Mouse (Mus musculus) skeletal muscle tissue, adult 2 months (tissue): ENCODE data around the gene Kank4.

Experiments
- DNase-seq: peaks from one replicate; pipeline ENCODE4 v3.0.0-alpha.2; 2012; ENCODE audit warnings: low read depth, low spot score

The Kank4 gene

GRCm38 (mm10) chr4:98717735-98718546 is 99.4 kb downstream of the Kank4 start:
- no peak for DNase-seq

GRCm38 (mm10) chr4:98710891-98711290 is 106.4 kb downstream of the Kank4 start:
- DNase-seq, result no peak
